Mouse (Mus musculus) neural tube, embryonic 13.5 days (tissue): ENCODE results near the gene Vstm4. TPM values are rescaled to one million over a fixed set of nuclear protein-coding genes. Genes with fewer than 3 reads are reported as not detected.

Experiments used
- ATAC-seq: fragments of 200-750 bp; cut with Nextera tagmentation; 2 replicates; pipeline ENCODE4 v1.8.0; 2017; ENCODE audit warnings: low read depth, mild to moderate bottlenecking, moderate TSS enrichment, moderate library complexity
- H3K27ac ChIP-seq: fragments of 300-500 bp; sonication (generic); replicated peaks from 2 replicates; pipeline ENCODE4 v1.5.1; 2015; ENCODE audit warnings: moderate library complexity, mild to moderate bottlenecking, inconsistent platforms
- H3K27me3 ChIP-seq: fragments of 300-500 bp; sonication (generic); 2 replicates; pipeline ENCODE4 v1.6.1; 2015; ENCODE audit warnings: mild to moderate bottlenecking, inconsistent platforms
- H3K36me3 ChIP-seq: fragments of 300-500 bp; sonication (generic); 2 replicates; pipeline ENCODE4 v1.6.1; 2015; ENCODE audit warnings: mild to moderate bottlenecking, inconsistent platforms
- H3K4me1 ChIP-seq: fragments of 300-500 bp; sonication (generic); replicated peaks from 2 replicates; pipeline ENCODE4 v1.6.1; 2015; ENCODE audit warnings: inconsistent platforms
- H3K4me2 ChIP-seq: fragments of 300-500 bp; sonication (generic); 2 replicates; pipeline ENCODE4 v1.6.1; 2015; ENCODE audit warnings: inconsistent platforms, mild to moderate bottlenecking, moderate library complexity
- H3K4me3 ChIP-seq: fragments of 300-500 bp; sonication (generic); 2 replicates; pipeline ENCODE4 v1.5.1; 2015; ENCODE audit warnings: mild to moderate bottlenecking, inconsistent platforms
- H3K9ac ChIP-seq: fragments of 300-500 bp; sonication (generic); 2 replicates; pipeline ENCODE4 v1.6.1; 2015; ENCODE audit warnings: moderate library complexity, mild to moderate bottlenecking, inconsistent platforms
- H3K9me3 ChIP-seq: fragments of 300-500 bp; sonication (generic); 2 replicates; pipeline ENCODE4 v1.6.1; 2016; ENCODE audit warnings: inconsistent platforms
- WGBS: fragments of 180-500 bp; shearing (Covaris S2); methylation state at CpG from one replicate; pipeline ENCODE4 v1.1.7; 2015; 5-methylcytosine and 5-hydroxymethylcytosine counted together
- polyA plus RNA-seq: library from polyadenylated mRNA; unstranded; fragments of >200 nt; fragmentation: Nextera tagmentation; extraction: Ambion mirVana; gene quantifications from 2 replicates; pipeline ENCODE4 v1.2.1, GENCODE M21; 2015

The Vstm4 gene
- polyA plus RNA-seq, 1 experiment from 2014 or later = 12.2 TPM

DNA sequence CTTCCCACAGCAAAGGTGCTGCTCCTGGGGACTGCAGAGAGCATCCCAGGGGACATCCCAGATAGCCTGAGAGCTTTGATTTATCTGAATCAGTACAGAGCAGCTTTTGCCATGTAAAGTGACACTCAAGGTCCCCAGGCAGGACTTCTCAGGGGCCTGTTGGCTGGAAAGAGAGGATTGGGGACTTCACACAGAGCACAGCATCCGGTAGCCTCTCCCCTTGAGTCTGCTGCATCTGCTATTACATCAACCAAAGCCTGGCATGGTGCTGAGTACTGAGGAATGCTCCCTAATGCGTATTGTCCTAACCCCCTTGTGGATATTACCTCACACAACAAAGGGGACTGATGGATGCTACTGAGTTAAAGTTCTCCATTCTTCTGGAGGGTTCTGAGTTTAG is 5.1 kb downstream of the Vstm4 start:
- no peak overlapping the region for H3K4me3 ChIP-seq
- H3K36me3 ChIP-seq = no peaks in the 10 kb centered on the region
- ATAC-seq = no peak
- peaks cover 26% of the 10 kb centered on the region for H3K4me1 ChIP-seq
- 30% methylated on average over 2 of the region's 2 CpGs for WGBS
- H3K9me3 ChIP-seq = no peaks in the 10 kb centered on the region
- no peak overlapping the region; the same call in 1 of the 2 replicates for H3K27ac ChIP-seq
- no peak overlapping the region for H3K4me2 ChIP-seq
- H3K9ac ChIP-seq = no peak overlapping the region
- H3K27me3 ChIP-seq = peaks cover 16% of the 10 kb centered on the region

DNA sequence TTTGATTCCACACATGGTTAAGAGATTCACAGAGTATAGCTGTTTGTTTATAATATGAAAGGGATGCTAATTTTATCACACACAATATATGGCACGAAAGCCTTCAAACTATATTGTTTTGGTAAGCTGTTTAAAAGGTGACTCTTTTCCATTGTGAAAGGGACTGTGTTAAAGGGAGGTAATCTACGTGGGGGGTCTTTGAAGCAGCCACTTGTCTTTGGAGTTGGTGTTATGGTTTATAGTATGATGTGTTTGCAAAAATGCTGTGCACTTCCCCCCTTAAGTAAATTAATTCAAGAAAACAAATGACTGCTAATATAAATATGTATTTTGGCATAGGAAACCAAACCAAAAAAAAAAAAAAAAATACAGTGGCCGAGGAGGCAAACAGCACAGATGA is 8.8 kb downstream of the Vstm4 start:
- Histone ChIP-seq H3K9me3 (no peaks in the 10 kb centered on the region), H3K27me3 (no peaks in the 10 kb centered on the region), H3K4me3 (no peak overlapping the region), H3K36me3 (no peaks in the 10 kb centered on the region), H3K4me1 (peaks cover 14% of the 10 kb centered on the region), H3K4me2 (no peak overlapping the region), H3K27ac (no peak overlapping the region), H3K9ac (no peak overlapping the region)
- no peak for ATAC-seq
- WGBS = 78% methylated on average over 3 of the region's 3 CpGs

DNA sequence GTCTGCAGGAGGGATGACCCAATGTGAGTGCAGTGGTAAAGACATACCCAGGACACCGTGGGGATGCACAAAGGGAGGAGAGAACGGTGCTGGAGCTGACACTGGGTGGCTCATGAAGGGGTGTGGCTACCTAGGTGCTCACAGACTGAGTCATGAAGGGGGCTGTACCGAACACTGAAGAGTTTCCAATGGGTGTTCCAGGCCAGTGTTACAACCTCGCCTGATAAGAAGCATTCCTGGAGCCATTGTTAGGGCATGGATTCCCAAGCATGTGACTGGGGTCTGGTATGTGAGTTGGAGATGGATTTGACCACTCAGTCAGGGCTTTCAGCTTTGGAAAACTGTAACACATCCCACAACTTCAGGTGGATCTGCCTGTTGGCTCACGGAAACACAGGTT is 15.4 kb downstream of the Vstm4 start:
- H3K4me2 ChIP-seq = no peak overlapping the region
- H3K27me3 ChIP-seq = no peaks in the 10 kb centered on the region
- no peak overlapping the region for H3K27ac ChIP-seq
- H3K4me3 ChIP-seq = no peak overlapping the region
- H3K4me1 ChIP-seq = no peaks in the 10 kb centered on the region
- 86% methylated on average over 5 of the region's 5 CpGs for WGBS
- H3K36me3 ChIP-seq = no peaks in the 10 kb centered on the region
- no peak for ATAC-seq
- H3K9me3 ChIP-seq = no peaks in the 10 kb centered on the region
- H3K9ac ChIP-seq = no peak overlapping the region

GRCm38 (mm10) chr14:32877549-32877948 is 21.0 kb downstream of the Vstm4 start:
- no peaks in the 10 kb centered on the region for H3K9me3 ChIP-seq
- H3K4me3 ChIP-seq = no peak overlapping the region
- H3K4me1 ChIP-seq = no peaks in the 10 kb centered on the region
- no peaks in the 10 kb centered on the region for H3K36me3 ChIP-seq
- WGBS = 70% methylated on average over 6 of the region's 6 CpGs
- no peak overlapping the region for H3K4me2 ChIP-seq
- no peak for ATAC-seq
- no peak overlapping the region for H3K27ac ChIP-seq
- H3K27me3 ChIP-seq = no peaks in the 10 kb centered on the region
- H3K9ac ChIP-seq = no peak overlapping the region

DNA sequence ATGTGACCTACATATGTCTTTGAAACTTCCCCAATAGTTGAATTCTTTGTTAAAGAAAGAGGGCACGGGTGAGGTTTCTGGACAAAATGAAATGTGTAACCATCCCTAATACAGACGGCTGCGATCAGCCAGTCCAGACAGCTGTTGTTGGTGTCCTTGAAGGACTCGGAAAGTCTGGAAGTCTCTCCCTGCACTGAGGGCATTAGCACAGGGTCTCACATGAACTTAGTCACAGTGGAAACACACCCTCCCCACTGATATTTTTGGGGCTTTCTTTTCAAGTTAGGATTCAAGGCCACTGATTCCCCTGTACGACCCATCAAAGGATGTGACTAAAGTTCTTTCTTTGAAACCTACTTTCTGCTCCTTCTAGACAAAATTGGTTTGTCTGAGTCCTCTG is 23.8 kb downstream of the Vstm4 start:
- 91% methylated on average over 5 of the region's 5 CpGs for WGBS

DNA sequence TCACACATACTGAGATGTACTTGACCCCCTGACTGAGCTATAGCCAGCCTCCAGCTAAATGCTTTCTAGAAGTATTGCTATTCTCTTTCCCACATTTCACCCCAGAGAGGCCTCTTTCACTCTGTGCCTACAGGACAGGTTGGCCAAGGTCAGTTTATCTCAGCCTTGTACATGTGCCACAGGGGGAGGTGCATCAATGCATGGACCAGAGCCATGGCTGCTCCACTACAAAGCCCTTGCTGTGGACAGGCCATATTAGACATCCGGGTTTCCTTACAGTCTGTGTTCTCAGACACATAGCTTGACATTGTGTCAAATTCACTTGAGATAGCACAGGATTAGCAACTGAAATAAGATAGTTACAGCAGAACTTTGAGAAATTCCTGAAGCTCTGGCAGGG is 25.1 kb downstream of the Vstm4 start:
- no peak overlapping the region for H3K4me3 ChIP-seq
- H3K27me3 ChIP-seq = no peaks in the 10 kb centered on the region
- H3K9ac ChIP-seq = no peak overlapping the region
- no peak overlapping the region for H3K27ac ChIP-seq
- no peak for ATAC-seq
- no peaks in the 10 kb centered on the region for H3K4me1 ChIP-seq
- no peak overlapping the region for H3K4me2 ChIP-seq
- H3K36me3 ChIP-seq = no peaks in the 10 kb centered on the region
- 78% methylated on average over 1 of the region's 1 CpGs for WGBS
- no peaks in the 10 kb centered on the region for H3K9me3 ChIP-seq

More for the DNA sequence above, 23.8 kb downstream of the Vstm4 start:
- no peaks in the 10 kb centered on the region for H3K36me3 ChIP-seq
- no peak overlapping the region for H3K4me2 ChIP-seq
- no peak overlapping the region for H3K9ac ChIP-seq
- ATAC-seq = no peak
- H3K4me3 ChIP-seq = no peak overlapping the region
- no peaks in the 10 kb centered on the region for H3K4me1 ChIP-seq
- no peaks in the 10 kb centered on the region for H3K27me3 ChIP-seq
- H3K9me3 ChIP-seq = no peaks in the 10 kb centered on the region
- H3K27ac ChIP-seq = no peak overlapping the region

- H3K27ac ChIP-seq = peak overlapping the region; percentile 65
- H3K4me1 ChIP-seq = peaks cover 22% of the 10 kb centered on the region
- 9% methylated on average over 6 of the region's 6 CpGs for WGBS
Measured at GRCm38 (mm10) chr14:32888876-32889674, 32.5 kb downstream of the Vstm4 start.

DNA sequence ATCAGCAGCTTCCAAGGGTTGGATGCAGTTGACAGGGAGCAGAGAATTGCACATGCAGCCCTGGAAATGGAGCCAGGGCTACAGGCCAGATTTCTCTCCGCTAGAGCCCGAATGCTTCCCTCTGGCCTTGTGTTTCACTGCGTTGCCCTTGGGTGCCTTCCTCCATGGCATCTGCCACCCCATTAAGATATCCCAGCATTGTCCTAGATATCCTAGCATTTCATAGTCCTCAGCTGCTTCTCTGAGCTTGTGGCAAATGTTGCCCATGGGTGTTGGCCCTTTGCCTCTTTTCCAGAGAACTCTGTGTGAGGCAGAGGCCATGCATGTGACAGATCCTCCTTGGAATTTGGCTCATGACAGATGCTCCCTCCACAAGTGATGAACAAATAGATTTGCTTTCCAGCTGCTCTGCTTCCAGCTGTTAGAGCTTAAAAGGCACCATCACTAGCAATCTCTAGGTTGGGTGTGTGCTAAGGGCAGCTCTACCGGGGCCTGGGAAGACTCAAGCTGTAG is 37.8 kb downstream of the Vstm4 start:
- WGBS = 68% methylated on average over 4 of the region's 4 CpGs
- Histone ChIP-seq H3K36me3 (no peaks in the 10 kb centered on the region), H3K4me3 (no peak overlapping the region), H3K9ac (no peak overlapping the region), H3K27me3 (no peaks in the 10 kb centered on the region), H3K4me1 (peaks cover 18% of the 10 kb centered on the region), H3K9me3 (no peaks in the 10 kb centered on the region), H3K4me2 (no peak overlapping the region), H3K27ac (no peak overlapping the region)
- ATAC-seq = no peak

More at GRCm38 (mm10) chr14:32888876-32889674, 32.5 kb downstream of the Vstm4 start:
- no peaks in the 10 kb centered on the region for H3K9me3 ChIP-seq
- H3K9ac ChIP-seq = no peak overlapping the region
- no peaks in the 10 kb centered on the region for H3K36me3 ChIP-seq
- H3K4me2 ChIP-seq = no peak overlapping the region
- peak; percentile 98 for ATAC-seq
- no peaks in the 10 kb centered on the region for H3K27me3 ChIP-seq
- no peak overlapping the region for H3K4me3 ChIP-seq

DNA sequence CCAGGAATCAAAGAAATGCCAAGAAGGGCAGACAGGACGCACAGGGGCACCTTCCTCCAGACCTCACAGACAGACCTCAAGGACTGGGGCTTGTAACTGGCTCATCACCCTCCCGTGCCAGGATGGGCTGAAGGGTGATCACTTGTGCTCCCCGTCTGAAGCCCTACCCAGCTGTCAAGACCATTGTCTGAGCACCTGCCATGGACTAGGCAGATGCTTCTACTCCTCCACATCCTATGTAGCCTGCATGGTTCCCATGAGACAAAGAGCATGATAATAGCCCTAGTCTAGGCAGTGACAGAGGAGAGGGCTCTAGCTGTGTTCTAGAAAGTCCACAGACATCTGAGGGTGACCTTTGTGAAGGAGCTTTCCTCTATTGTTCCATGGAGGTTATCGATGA is 38.3 kb downstream of the Vstm4 start:
- H3K4me1 ChIP-seq = peaks cover 13% of the 10 kb centered on the region
- no peak for ATAC-seq

DNA sequence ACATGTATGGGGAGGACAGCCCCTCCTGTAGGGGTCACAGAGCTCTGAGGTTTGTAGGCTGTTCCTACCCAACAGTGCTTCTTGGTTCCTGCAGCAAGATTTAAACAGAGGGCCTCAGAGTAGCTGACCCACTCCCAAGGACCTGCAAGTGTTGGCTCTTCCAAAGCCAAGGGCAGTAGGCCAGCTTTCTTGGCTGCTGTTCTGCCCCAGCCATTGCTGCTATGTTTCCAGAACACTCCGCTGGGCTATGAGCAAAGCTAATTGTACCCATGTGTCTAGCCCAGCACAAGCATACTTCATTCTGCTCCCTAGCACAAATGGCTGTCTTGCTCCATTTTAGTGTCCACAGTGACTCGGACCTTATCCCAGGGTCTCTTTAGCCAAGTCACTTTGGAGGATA is 40.3 kb downstream of the Vstm4 start:
- 0 out of 2 replicates have a peak, but pooled peaks cover 6% of the 10 kb centered on the region for H3K4me1 ChIP-seq
- H3K36me3 ChIP-seq = no peaks in the 10 kb centered on the region
- H3K27me3 ChIP-seq = no peaks in the 10 kb centered on the region
- WGBS = 88% methylated on average over 2 of the region's 2 CpGs
- H3K9me3 ChIP-seq = no peaks in the 10 kb centered on the region
- no peak overlapping the region for H3K27ac ChIP-seq
- H3K9ac ChIP-seq = no peak overlapping the region
- no peak for ATAC-seq
- no peak overlapping the region for H3K4me2 ChIP-seq
- H3K4me3 ChIP-seq = no peak overlapping the region

More for the DNA sequence above, 38.3 kb downstream of the Vstm4 start:
- H3K27ac ChIP-seq = no peak overlapping the region
- 74% methylated on average over 4 of the region's 4 CpGs for WGBS
- H3K4me3 ChIP-seq = no peak overlapping the region
- no peaks in the 10 kb centered on the region for H3K36me3 ChIP-seq
- H3K27me3 ChIP-seq = no peaks in the 10 kb centered on the region
- no peak overlapping the region for H3K4me2 ChIP-seq
- no peak overlapping the region for H3K9ac ChIP-seq
- H3K9me3 ChIP-seq = no peaks in the 10 kb centered on the region

DNA sequence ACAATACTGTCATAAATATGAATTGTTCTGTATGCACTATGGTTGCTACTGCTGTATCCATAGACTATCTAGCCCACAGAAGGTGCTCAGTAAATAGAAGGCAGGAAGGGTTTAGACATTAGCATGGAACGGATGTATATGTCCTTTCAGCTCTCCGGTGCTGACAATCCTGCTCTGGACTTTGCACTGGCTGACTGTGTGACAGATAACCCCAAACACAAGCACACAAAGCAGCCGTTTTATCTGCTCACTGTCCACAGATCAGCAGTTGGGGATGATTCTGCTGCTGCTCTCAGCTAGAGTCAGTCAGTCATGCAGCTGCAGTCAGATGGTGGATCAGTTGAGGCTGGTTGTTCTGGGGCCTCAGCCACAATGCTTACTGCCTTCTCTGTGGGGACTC is 46.6 kb downstream of the Vstm4 start:
- Histone ChIP-seq H3K4me2 (no peak overlapping the region), H3K4me3 (no peak overlapping the region), H3K27ac (no peak overlapping the region), H3K9me3 (no peaks in the 10 kb centered on the region), H3K27me3 (no peaks in the 10 kb centered on the region), H3K4me1 (no peaks in the 10 kb centered on the region), H3K9ac (no peak overlapping the region), H3K36me3 (no peaks in the 10 kb centered on the region)
- WGBS = 88% methylated on average over 3 of the region's 3 CpGs
- no peak for ATAC-seq

DNA sequence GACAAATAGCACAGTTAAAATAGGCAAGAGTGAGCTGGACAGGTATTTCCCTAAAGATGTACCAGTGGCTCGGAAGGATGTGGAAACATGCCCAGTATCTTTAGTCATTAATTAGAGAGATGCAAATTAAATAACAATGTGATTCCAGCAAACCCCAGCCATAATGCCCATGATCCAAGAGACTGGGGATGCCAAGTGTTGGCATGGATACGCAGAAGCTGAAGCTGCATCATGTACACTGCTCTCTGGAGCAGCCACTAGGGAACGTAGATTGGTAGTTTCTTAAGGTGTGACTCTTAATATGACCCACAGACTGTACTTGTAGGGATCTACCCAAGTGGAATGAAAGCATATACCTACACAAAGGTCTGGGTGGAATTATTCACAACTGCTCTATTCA is 50.0 kb downstream of the Vstm4 start:
- WGBS = 74% methylated on average over 3 of the region's 3 CpGs
- Histone ChIP-seq H3K27ac (no peak overlapping the region), H3K4me3 (no peak overlapping the region), H3K4me2 (no peak overlapping the region), H3K4me1 (no peaks in the 10 kb centered on the region), H3K27me3 (no peaks in the 10 kb centered on the region), H3K9me3 (no peaks in the 10 kb centered on the region), H3K9ac (no peak overlapping the region), H3K36me3 (no peaks in the 10 kb centered on the region)
- ATAC-seq = no peak

DNA sequence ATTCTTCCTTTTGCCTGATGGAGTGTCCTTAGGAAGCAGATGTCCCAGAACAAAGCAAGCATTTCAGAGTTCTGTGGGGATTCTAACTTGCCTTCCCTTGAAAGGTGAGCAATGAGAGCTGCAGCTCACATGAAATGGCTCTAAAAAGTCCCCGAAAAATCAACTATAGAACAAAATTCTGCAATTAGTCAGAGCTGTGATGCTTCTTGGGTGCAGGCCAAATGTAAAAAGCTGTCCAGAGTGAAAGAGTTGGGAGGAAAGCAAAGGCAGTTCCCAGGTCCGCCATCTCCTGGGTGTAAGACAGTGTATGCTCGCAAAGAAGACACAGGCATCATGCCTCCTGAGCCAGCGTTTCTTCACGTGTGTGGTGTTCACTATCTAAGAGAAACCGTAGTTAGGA is 52.6 kb downstream of the Vstm4 start:
- no peak overlapping the region for H3K4me3 ChIP-seq
- no peaks in the 10 kb centered on the region for H3K27me3 ChIP-seq
- 90% methylated on average over 6 of the region's 6 CpGs for WGBS
- no peaks in the 10 kb centered on the region for H3K4me1 ChIP-seq
- ATAC-seq = no peak
- H3K4me2 ChIP-seq = no peak overlapping the region
- H3K27ac ChIP-seq = no peak overlapping the region
- H3K36me3 ChIP-seq = no peaks in the 10 kb centered on the region
- H3K9me3 ChIP-seq = no peaks in the 10 kb centered on the region
- H3K9ac ChIP-seq = no peak overlapping the region
